Mouse (Mus musculus): ENCODE measurements around the gene Tfpi.

Gene Tfpi

DNA sequence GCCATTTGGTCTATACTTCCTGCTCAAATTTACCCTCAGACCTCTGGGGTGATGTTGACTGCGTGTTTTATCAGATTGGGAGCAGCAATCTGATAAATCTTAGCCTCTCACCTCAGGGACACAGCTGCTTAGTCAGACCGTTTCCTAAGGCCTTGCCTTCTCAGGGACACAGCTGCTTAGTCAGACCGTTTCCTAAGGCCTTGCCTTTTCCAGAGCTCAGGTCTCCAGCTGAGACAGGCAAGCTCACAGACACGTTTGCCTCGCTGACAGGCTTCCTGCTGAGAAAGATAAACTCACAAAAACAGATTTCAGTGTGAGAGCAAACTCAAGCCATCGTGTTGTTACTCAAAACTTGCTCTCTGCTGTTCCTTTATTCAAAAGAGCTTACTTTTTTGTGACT is 1.9 kb downstream of the Tfpi start:
- WGBS = 57% methylated on average over 6 of the region's 6 CpGs

DNA sequence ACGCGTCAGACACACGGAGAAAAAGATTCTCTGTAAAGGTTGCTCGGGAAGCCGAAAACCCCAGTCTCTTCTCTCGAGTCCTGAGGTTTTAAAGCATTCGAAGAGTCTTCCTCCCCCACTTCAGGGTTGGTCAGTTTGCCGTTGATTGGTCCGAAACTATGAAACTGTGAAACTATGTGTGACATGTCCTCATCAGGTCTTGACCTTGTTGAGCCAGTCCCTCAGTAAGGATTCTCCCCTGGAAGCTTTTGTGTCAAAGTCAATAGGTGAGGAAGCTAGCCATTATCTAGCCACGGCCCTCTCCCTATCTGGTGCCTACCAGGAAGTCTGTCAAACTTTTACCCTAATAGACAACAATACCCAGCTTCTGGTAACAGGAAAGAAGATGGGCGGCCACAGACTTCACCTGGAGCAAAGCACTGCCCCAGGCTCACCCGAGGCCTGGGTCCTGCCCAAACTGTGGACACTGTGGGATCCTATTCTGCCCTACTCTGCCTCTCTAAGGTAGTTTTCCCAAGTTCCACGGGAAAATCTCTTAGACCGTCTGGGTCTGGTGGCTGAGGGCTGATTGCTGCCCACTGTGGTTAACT is 2.5 kb downstream of the Tfpi start:
- 84% methylated on average over 14 of the region's 14 CpGs for WGBS

DNA sequence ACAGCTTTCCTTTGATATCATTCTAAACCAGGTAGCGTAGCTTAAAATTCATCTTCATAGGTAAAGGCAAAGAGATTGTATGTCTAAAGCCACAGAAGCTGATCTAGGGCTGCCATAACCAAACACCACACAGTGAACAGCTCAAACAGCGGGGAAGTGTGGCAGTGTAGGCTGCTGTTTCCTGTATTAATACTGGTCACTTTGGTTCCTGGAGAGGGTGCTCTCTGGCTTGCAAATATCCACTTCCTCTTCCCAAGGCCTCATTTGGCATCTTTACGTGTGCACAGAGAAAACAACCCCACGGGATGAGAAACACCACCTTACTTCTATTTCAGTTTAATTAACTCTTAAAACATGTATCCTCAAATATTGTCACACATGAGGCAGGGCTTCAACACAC is 9.2 kb downstream of the Tfpi start:
- WGBS = 67% methylated on average over 4 of the region's 4 CpGs

DNA sequence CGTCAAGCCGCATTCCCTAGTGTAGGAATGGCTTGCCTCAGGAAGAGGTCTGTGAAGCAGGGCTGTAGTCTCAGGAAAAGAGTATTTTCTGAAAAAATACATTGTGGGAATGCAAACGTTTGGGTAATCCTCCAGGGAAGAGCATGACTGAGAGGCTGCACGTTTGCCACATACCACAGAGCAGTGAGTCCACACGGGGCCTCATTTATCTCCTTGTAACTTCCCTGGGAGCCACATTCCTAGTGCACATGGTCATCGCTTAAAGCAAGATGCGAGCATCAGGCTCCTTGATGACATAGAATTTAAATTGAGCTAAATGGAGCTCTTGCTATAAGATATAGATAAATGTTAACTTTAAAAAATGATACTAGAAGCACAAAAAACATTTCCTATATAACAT is 11.6 kb downstream of the Tfpi start:
- WGBS = 58% methylated on average over 7 of the region's 7 CpGs

DNA sequence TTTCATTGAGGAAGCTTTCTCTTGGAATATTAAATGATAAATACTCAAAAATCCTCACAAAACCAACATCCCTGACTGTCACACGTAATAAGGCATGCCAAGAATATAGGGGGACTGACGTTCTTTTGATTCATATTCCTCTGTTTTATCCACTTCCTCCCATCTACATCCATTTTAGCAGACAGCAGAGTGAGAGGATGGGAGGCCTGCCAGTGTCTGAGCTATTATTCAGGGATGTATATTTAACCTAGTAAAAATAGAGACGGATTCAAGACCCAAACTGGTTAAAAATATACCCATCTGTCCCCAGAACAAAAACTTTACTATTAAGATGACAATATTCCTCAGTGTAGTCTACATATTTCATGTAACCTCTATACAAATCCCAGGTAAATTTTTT is 14.2 kb downstream of the Tfpi start:
- 45% methylated on average over 3 of the region's 3 CpGs for WGBS

DNA sequence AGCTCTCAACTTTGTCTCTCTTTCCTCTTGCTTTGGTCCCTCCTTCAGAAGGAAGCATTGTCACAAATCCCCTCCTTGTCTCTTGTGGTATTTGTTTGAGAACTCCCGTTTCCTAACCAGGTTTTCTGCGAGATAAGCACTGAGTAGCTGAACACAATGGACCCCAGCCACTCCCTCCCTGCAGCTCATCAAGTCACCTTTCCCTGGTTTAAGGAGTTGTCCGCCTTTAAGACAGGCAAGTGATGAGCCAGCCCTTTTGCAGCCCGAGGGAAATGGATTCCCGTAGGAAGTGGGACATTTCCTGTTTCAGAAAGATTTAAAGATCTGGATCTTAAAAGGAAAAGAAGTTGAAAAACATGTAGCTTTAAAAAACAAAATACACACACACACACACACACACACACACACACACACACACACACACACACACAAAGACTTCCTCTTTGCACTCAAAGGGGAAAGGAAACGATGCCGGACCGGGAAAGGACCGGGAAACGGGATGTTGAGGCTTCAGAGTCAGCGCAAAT is 16.9 kb downstream of the Tfpi start:
- WGBS = 61% methylated on average over 11 of the region's 11 CpGs

DNA sequence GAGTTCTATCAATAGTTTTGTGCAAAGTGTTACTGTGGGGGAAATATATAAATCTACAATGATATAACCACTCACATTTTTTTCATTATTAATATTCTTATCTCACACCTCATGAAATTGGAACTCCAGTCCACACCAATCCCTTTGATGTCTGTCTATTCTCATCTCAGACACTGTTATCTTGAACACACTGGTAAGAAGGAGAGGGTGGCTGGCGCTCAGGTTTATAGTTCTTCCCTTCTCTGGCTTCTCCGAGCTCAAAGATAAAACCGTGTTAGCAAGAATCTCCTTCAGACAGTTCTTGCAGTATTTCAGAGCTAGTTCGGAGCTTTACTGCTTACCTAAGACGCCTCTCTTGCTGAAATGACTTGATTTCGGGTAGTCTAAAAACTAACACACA is 19.4 kb downstream of the Tfpi start:
- 88% methylated on average over 6 of the region's 6 CpGs for WGBS

DNA sequence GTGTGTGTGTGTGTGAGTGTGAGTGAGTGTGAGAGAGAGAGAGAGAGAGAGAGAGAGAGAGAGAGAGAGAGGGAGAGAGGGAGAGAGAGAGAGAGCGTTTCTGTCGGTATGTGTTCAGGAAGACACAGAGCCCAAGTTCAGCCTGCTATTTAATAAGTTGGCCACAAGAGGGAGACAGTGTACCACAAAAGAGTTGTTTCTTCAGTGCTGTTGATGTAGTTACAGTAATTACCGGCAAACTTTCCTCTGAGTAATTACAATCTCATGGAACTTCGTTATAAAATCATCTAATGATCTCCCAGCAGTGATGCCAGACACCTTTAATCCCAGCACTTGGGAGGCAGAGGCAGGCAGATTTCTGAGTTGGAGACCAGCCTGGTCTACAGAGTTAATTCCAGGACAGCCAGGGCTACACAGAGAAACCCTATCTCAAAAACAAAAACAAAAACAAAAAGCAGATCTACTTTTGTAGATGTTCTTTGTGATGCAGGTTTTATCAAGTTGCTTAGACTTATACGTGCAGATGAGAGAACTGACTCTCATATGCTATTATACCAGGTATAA is 21.3 kb downstream of the Tfpi start:
- 3% methylated on average over 5 of the region's 5 CpGs for WGBS

DNA sequence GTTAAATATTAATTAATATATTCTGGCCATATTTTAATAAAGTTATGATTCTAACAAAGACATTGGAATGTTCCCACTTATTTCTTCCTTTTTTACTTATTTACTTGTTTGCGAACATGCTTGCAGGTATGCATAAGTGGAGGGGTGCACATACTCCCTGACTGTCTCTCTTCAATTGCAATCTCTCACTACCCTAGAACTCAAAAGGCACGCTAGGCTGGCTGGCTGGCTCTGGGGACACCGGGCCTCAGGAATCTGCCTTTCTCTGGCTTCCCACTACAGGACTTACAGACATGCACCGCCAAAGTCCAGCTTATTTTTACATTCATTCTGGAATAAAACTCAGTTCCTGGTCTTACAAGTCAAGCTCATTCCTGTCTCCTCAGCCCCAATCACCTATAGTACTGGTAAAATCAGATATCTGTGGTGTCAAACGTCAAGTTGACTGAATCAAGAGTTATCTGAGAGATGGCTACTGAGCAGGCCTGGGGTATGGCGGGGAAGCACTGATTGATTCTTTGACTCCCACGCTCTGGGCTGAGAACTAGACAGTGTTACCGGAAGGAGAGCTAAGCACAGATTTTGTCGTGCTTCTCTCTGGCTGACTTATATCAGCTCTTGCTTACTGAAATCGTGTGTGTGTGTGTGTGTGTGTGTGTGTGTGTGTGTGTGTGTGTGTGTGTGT is 21.9 kb downstream of the Tfpi start:
- WGBS = 45% methylated on average over 10 of the region's 10 CpGs

DNA sequence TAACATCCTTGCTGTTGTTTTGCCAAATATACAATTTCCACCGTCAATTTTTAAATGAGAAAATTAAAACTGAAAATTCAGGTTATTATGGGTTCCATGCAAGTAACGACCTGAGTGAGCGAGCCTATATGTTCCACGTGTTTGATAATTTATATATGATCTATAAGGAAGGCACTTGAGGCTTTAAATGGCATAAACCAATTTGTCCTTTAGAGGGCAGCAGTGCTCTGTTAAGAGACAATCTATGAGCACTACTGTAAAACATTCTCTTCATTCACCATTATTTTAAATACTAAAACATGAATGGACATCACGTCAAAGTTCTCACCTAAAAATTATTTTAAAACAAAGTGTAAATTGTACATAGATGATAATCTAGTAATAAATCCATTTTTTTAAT is 22.5 kb downstream of the Tfpi start:
- WGBS = 15% methylated on average over 5 of the region's 5 CpGs

DNA sequence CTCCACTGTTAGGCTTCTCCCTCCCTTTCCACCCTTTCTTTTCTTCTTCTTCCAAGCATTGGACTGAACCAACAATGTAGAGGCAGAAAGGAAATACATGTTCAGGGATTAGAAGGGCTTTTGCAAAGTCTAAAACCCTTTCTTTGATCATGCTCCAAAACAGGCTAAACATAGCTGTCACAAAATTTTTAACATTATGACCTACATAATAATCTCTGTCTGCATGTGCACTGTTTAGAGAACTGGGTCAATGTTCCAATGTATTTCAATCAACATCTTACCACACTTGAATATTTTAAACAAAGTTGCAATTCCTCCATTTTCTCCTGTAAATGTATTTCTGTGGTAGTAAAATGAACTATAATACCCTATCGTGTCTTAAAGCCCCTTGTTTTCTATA is 31.1 kb downstream of the Tfpi start:
- 60% methylated on average over 1 of the region's 1 CpGs for WGBS

DNA sequence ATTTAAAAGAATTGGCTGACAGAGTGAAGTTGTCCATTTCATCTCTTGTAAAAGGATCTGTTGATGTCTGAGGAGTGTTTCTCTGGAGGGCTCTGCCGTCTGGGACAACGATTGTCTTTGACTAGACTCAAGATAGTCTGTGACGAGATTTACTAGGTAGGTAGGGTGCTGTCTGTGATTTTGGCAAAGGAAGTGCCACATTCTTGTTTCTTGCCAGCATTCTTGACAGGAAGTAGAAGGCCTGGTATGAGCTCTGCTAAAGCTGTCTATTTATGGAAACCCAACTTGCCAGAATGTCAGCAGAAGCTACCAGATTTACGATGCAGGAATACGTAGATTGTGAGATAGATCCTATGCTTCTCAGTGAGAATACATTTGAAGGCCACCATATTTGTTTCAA is 34.6 kb downstream of the Tfpi start:
- 43% methylated on average over 5 of the region's 5 CpGs for WGBS

DNA sequence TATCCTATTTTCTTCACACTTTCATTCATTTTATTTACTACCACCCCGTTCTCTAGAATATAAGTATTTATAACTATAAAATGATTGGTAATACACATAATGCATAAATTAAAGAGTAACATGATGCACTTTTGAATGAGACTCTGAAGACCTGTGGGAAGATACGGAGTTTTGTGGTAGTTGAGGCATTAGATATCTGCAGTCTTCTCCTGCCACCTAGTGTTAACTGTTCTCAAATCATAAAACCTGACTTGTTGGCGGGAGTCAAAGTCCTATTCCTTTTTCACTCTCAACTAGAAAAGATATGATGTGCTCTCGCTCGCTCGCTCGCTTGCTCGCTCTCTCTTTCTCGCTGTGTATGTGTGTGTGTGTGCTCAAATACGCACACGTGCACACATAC is 46.9 kb downstream of the Tfpi start:
- 28% methylated on average over 11 of the region's 11 CpGs for WGBS

DNA sequence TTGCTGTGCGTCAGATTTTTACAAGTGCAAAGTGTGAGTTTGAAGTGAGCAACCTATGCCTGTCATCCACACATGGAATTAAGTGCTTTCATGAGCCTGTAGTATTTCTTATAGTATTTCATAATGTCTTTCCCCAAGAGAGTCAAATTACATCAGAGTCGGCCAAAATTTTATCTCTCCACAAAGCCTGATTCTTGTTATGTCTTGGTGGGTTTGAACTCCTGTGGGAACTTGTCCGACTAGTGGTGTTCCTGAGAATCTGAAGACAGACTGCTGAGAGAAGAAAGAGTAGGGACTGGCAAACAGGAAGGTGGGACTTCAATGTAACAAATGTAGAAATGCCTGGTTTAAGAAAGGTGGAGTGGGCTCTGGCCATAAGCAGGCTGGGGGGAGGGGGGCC is 47.7 kb downstream of the Tfpi start:
- 81% methylated on average over 3 of the region's 3 CpGs for WGBS

DNA sequence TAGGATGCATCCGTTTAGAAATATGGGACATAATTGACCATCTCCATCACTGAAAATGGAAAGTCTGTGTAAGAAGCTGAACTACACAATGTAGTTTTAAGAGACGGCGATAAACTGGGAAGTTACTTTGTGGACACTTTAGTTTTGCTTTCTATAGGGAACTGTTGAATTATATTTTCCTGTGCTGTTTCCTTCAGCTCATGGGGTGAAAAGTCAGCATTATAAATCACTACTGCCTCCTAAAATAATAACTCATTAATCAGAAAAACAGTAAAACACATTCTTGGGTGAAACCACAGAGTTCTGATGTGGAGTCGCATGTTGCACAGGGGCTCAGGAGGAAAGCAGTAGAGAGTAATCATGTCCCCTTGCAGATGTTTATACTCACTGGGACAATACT is 50.0 kb downstream of the Tfpi start:
- 87% methylated on average over 4 of the region's 4 CpGs for WGBS

DNA sequence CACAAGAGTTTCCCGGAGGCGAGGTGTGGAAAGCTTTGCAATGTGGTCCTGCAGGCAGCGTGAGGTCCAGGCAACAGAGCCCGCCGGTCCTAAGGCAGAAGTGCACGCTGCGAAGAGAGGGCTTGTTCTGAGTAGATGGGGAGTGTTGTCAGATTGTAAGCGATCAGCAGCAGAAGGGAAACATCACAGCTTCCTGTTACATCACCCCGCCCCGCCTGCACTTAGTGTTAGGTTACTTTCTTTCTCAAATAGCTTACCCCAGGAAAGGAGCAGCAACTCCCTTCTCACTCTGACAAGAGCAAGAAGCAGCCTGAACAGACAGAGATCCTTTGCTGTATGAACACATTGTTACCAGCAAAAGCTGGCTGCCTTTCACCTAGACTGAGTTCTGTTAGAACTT is 51.4 kb downstream of the Tfpi start, which contains the start of gene Calcrl:
Gene Calcrl, minus strand, starts transcription at position 274 of the 400 bp plus-strand sequence.
- 2% methylated on average over 10 of the region's 10 CpGs for WGBS

DNA sequence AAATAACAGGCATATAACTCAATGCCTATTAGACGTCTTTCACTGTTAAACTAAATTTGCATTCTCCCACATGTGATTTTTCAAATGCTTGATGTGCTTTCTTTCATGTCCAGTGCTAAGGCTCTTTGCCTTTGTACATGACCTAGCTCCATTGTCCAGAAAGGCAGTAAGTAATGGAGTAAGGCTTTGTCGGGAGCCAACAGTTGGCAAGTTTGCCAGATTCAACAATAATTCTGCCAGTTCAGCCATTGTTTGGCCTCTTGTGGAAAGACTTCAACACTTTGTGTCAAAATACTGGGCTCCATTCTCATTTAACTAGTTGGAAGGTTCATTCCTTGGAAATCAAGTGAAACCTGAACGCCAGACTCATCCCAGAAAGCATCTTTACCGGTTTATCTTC is 60.1 kb downstream of the Tfpi start:
- 67% methylated on average over 4 of the region's 4 CpGs for WGBS

DNA sequence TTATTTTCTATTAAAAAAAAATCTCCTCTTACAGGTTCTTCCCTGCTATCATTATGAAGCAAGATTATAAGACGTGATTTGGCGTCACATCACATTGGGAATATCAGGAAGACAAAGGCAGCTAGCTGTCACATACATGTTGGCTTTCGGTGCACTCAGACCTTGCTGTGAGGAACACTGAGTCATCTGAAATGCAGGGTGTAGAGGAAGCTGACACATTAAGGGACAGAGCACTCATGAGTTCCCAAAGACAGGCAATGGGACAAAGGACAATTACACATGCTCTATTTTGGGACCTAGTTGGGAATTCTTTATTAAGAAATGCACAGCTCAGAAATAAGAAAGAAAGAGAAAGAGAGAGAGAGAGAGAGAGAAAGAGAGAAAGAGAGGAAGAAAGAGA is 71.7 kb downstream of the Tfpi start:
- WGBS = 88% methylated on average over 3 of the region's 3 CpGs

DNA sequence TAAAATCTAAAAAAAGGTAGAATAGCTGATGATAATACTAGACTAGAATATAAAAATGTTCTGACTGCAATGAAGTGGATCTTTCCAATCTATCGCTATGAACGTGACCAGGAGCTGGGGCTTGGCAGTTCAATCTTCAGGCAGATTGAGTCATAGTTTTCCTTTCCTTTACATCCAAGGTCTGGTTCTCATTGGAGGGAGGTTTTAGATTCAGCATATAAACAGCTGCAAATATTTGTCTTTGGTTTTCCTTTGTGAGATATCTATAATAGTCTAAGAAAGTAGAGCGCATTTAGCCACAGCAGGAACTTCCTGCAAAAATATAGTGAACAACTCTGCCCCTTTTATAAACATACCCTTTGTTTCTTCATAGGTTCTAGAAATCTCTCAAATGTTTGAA is 73.9 kb downstream of the Tfpi start:
- WGBS = 82% methylated on average over 3 of the region's 3 CpGs

DNA sequence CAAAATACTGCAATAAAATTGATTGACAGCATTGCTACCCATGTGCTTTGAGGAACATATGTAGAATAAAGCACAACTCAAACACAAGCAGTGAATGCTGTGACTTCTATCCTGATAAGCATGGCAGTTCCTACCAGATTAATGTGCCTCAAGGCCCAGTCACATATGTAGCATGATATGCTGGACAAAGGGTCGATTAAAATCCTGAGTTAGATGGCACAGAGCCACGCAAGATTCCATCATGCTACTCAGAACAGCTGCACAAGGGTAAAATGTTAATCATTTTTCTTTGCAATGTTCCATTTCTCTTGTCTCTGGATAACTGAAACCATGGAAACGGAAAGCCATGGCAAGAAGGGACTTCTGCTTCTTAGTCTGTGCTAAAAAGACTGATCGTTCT is 80.0 kb downstream of the Tfpi start:
- WGBS = 58% methylated on average over 4 of the region's 4 CpGs

DNA sequence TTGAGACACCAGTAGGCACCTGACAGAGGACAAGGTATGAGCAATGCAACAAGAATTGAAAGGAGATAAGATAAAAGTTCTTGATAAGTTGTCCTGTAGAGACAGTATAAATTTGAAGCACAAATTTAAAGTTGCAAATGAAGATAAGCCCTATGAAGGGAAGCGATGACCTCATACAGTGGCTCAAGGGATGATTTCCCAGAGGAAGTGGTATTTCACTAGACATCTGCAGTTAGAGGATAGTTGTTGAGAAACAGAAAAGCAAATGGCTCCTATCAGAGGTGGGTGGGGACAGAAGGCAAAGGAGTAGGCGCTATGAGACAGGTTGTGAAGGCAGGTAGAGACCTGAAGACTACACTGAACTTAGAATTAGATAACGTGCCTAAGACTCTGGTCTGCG is 83.3 kb downstream of the Tfpi start:
- WGBS = 95% methylated on average over 4 of the region's 4 CpGs

DNA sequence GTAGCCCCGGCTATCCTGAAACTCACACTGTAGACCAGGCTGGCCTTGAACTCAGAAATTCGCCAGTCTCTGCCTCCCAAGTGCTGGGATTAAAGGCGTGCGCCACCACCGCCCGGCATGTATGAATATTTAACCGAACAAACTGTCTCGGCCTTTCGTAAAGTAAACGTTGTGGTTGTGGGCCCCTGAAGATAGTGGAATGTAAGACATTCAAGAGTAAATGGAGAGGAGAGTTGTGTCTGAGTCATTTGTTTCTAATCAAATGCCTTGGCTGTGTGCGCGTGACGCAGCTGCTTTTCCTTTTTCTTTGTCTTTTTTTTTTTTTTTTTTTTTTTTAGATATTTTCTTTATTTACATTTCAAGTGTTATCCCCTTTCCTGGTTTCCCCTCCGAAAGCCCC is 88.0 kb downstream of the Tfpi start:
- 94% methylated on average over 14 of the region's 14 CpGs for WGBS

DNA sequence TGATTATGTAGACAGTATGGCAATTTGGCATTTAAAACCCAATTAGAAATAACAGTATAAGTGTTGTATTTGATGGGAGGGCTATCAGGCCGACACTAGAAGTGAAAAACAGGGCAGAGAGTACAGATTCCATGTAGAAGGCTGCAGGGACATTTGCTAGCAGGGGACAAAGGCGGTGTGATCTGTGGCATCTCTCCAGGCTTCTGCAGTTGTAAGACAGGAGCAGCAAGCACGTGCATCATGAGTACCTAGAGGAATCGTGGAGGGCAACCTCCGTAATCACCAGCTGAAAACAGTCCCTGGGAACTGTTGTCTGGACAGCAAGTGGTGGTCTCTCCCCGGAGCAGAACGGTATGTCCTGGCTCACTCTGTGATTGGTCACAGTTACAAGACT is 88.6 kb downstream of the Tfpi start:
- WGBS = 78% methylated on average over 7 of the region's 7 CpGs

Measured in cerebral cortex, adult 2 months (tissue).